Mouse (Mus musculus) CH12.LX (cell line): ENCODE measurements around the gene Macc1.

Experiments used
- CHD1 ChIP-seq: IDR thresholded peaks from 2 replicates; pipeline ENCODE4 v1.6.1; 2012; ENCODE audit warnings: low read depth, low read length, improper control_type of control experiment, inconsistent platforms
- CTCF ChIP-seq, 2 experiments: IDR thresholded peaks in 1 of 2; conservative IDR thresholded peaks in 1 of 2; 2 replicates each; pipeline ENCODE4 v1.5.1; 2011 to 2012; ENCODE audit warnings: low read depth in 2 of 2, low read length in 2 of 2, improper control_type of control experiment in 1 of 2, inconsistent platforms in 1 of 2, mild to moderate bottlenecking in 1 of 2, moderate library complexity in 1 of 2
- E2F4 ChIP-seq: IDR thresholded peaks from 2 replicates; pipeline ENCODE4 v1.6.1; 2011; ENCODE audit warnings: low read depth, low read length, improper control_type of control experiment; ENCODE audit not compliant: insufficient replicate concordance
- EP300 ChIP-seq: IDR thresholded peaks from 2 replicates; pipeline ENCODE4 v1.6.1; 2011; ENCODE audit warnings: low read length, improper control_type of control experiment
- MAX ChIP-seq: IDR thresholded peaks from 2 replicates; pipeline ENCODE4 v1.6.1; 2011; ENCODE audit warnings: low read length, improper control_type of control experiment
- NELFE ChIP-seq: IDR thresholded peaks from 2 replicates; pipeline ENCODE4 v1.6.1; 2011; ENCODE audit warnings: low read depth, low read length, improper control_type of control experiment
- POLR2AphosphoS2 ChIP-seq: IDR thresholded peaks from 2 replicates; pipeline ENCODE4 v1.6.1; 2011; ENCODE audit warnings: low read depth, low read length, improper control_type of control experiment
- RAD21 ChIP-seq: IDR thresholded peaks from 2 replicates; pipeline ENCODE4 v1.6.1; 2011; ENCODE audit warnings: low read depth, mild to moderate bottlenecking, low read length, improper control_type of control experiment, moderate library complexity
- USF1 ChIP-seq: IDR thresholded peaks from 2 replicates; pipeline ENCODE4 v1.6.1; 2014; ENCODE audit warnings: low read depth, mild to moderate bottlenecking, inconsistent platforms, low read length, improper control_type of control experiment

- TF ChIP-seq CTCF (conservative IDR thresholded peaks at IDR 0.05 in 1 of 2, IDR thresholded peaks at IDR 0.05 in 1 of 2; ENCODE audit: low read depth in 2 of 2, low read length in 2 of 2) (peak; percentile 37 to 74; a peak in 3 of 4 replicates), POLR2AphosphoS2 (no peak), EP300 (no peak), CHD1 (no peak), MAX (no peak), RAD21 (peak; percentile 79), NELFE (no peak), USF1 (no peak), E2F4 (no peak)
Measured at GRCm38 (mm10) chr12:119426887-119427204, 112.8 kb downstream of the Macc1 start.
